Mouse (Mus musculus) stomach, postnatal 0 days (tissue): Measurements from ENCODE around the gene Mtg2. TPM values are rescaled to one million over a fixed set of nuclear protein-coding genes. Genes with fewer than 3 reads are reported as not detected.

Experiments
- ATAC-seq: fragments of 200-750 bp; cut with Nextera tagmentation; 2 replicates; pipeline ENCODE4 v1.8.0; 2017; ENCODE audit not compliant: low FRiP score, low TSS enrichment
- DNase-seq: peaks from one replicate; pipeline ENCODE4 v3.0.0-alpha.2; 2016; ENCODE audit warnings: low spot score
- H3K27ac ChIP-seq: fragments of 300-500 bp; sonication (generic); replicated peaks from 2 replicates; pipeline ENCODE4 v1.5.1; 2014; ENCODE audit warnings: mild to moderate bottlenecking, control low read depth
- H3K27me3 ChIP-seq: fragments of 300-500 bp; sonication (generic); 2 replicates; pipeline ENCODE4 v1.6.1; 2014; ENCODE audit warnings: low read length; ENCODE audit not compliant: control insufficient read depth, insufficient read depth
- H3K36me3 ChIP-seq: fragments of 300-500 bp; sonication (generic); 2 replicates; pipeline ENCODE4 v1.6.1; 2014; ENCODE audit warnings: low read length, mixed read lengths; ENCODE audit not compliant: control insufficient read depth, insufficient read depth
- H3K4me1 ChIP-seq: fragments of 300-500 bp; sonication (generic); replicated peaks from 2 replicates; pipeline ENCODE4 v1.6.1; 2014; ENCODE audit warnings: antibody characterized with exemption; ENCODE audit not compliant: control insufficient read depth, insufficient read depth
- H3K4me2 ChIP-seq: fragments of 300-500 bp; sonication (generic); replicated peaks from 2 replicates; pipeline ENCODE4 v1.6.1; 2014; ENCODE audit warnings: low read depth, mild to moderate bottlenecking, control low read depth, moderate library complexity
- H3K4me3 ChIP-seq: fragments of 300-500 bp; sonication (generic); 2 replicates; pipeline ENCODE4 v1.5.1; 2014; ENCODE audit warnings: low read depth, low read length, control low read depth
- H3K9ac ChIP-seq: fragments of 300-500 bp; sonication (generic); 2 replicates; pipeline ENCODE4 v1.6.1; 2014; ENCODE audit warnings: mild to moderate bottlenecking, low read length, control low read depth, mixed read lengths
- H3K9me3 ChIP-seq: fragments of 300-500 bp; sonication (generic); 2 replicates; pipeline ENCODE4 v1.6.1; 2016; ENCODE audit warnings: low read length; ENCODE audit not compliant: control insufficient read depth
- CTCF ChIP-seq: IDR thresholded peaks from 2 replicates; pipeline ENCODE4 v1.5.1; 2016; ENCODE audit warnings: antibody characterized with exemption, low read depth, mild to moderate bottlenecking, moderate library complexity
- EP300 ChIP-seq: optimal IDR thresholded peaks from 2 replicates; pipeline ENCODE3; 2016; ENCODE audit warnings: antibody characterized with exemption
- WGBS: fragments of 180-500 bp; shearing (Covaris S2); extraction: QIAGEN DNeasy Blood & Tissue Kit; methylation state at CpG from one replicate; pipeline ENCODE4 v1.1.7; 2014; 5-methylcytosine and 5-hydroxymethylcytosine counted together
- polyA plus RNA-seq: library from polyadenylated mRNA; unstranded; fragments of >200 nt; fragmentation: Nextera tagmentation; extraction: Ambion mirVana; gene quantifications from 2 replicates; pipeline ENCODE4 v1.2.1, GENCODE M21; 2015

The Mtg2 gene
- polyA plus RNA-seq, 1 experiment from 2014 or later, result 14.0 TPM

- 0 out of 2 replicates have a peak, but pooled peaks cover 3% of the 10 kb centered on the region for H3K4me1 ChIP-seq
- H3K9me3 ChIP-seq, result no peaks in the 10 kb centered on the region
- H3K27ac ChIP-seq, result no peak overlapping the region
- no peak overlapping the region; the same call in 1 of the 2 replicates for H3K9ac ChIP-seq
- peaks cover 24% of the 10 kb centered on the region for H3K36me3 ChIP-seq
- ATAC-seq (no peak), DNase-seq (no peak)
- TF ChIP-seq CTCF, result no peak
- no peak for TF ChIP-seq EP300
- H3K4me3 ChIP-seq, result peak overlapping the region; percentile 94; the same call in 1 of the 2 replicates
- no peaks in the 10 kb centered on the region for H3K27me3 ChIP-seq
- 43% methylated on average over 6 of the region's 6 CpGs for WGBS
- peak overlapping the region; percentile 8; the same call in 1 of the 2 replicates for H3K4me2 ChIP-seq
These were observed 30.0 kb upstream of the Mtg2 start for GRCm38 (mm10) chr2:180040406-180040805.

GRCm38 (mm10) chr2:180041577-180042255 lies 28.7 kb upstream of the Mtg2 start:
- no peak for TF ChIP-seq CTCF
- no peak for TF ChIP-seq EP300
- DNase-seq (peak; percentile 64), ATAC-seq (peak; percentile 70)
- H3K4me1 ChIP-seq, result 0 out of 2 replicates have a peak, but pooled peaks cover 3% of the 10 kb centered on the region
- peak overlapping the region; percentile 97 for H3K4me2 ChIP-seq
- H3K4me3 ChIP-seq, result peak overlapping the region; percentile 94
- peak overlapping the region; percentile 88 for H3K9ac ChIP-seq
- H3K27me3 ChIP-seq, result no peaks in the 10 kb centered on the region
- H3K9me3 ChIP-seq, result no peaks in the 10 kb centered on the region
- H3K36me3 ChIP-seq, result peaks cover 14% of the 10 kb centered on the region
- H3K27ac ChIP-seq, result peak overlapping the region; percentile 94
- under 1% methylated on average over 61 of the region's 66 CpGs for WGBS

- H3K9me3 ChIP-seq, result no peaks in the 10 kb centered on the region
These were observed 28.0 kb upstream of the Mtg2 start, which contains the start of the genes Psma7 and Ss18l1 for GRCm38 (mm10) chr2:180042256-180042857. TSS of gene Psma7 (minus strand) at chr2:180042433. TSS of gene Ss18l1 (plus strand) at chr2:180042509.

GRCm38 (mm10) chr2:180042858-180043515 lies 27.4 kb upstream of the Mtg2 start:
- WGBS, result under 1% methylated on average over 61 of the region's 66 CpGs
- Histone ChIP-seq H3K9me3 (no peaks in the 10 kb centered on the region), H3K4me2 (peak overlapping the region; percentile 97), H3K4me1 (0 out of 2 replicates have a peak, but pooled peaks cover 3% of the 10 kb centered on the region), H3K9ac (peak overlapping the region; percentile 88), H3K27ac (peak overlapping the region; percentile 94), H3K36me3 (peaks cover 8% of the 10 kb centered on the region; the same call in 1 of the 2 replicates), H3K27me3 (no peaks in the 10 kb centered on the region), H3K4me3 (peak overlapping the region; percentile 94)
- DNase-seq, result peak; percentile 74
- no peak for TF ChIP-seq EP300
- no peak for TF ChIP-seq CTCF
- ATAC-seq, result peak; percentile 45

More at GRCm38 (mm10) chr2:180042256-180042857, 28.0 kb upstream of the Mtg2 start, which contains the start of the genes Psma7 and Ss18l1:
- Histone ChIP-seq H3K27ac (peak within 1 kb of the TSS; percentile 94), H3K4me2 (peak within 1 kb of the TSS; percentile 97), H3K9ac (peak within 1 kb of the TSS; percentile 88), H3K4me1 (0 out of 2 replicates have a peak, but pooled peaks cover 3% of the 10 kb centered on the region), H3K36me3 (peaks cover 8% of the 10 kb centered on the region), H3K27me3 (no peaks in the 10 kb centered on the region), H3K4me3 (peak within 1 kb of the TSS; percentile 94)
- TF ChIP-seq EP300 (no peak), CTCF (peak; percentile 51)
- under 1% methylated on average over 57 of the region's 78 CpGs for WGBS
- peak; percentile 97 for ATAC-seq
- peak; percentile 95 for DNase-seq

GRCm38 (mm10) chr2:180045283-180045682 lies 25.1 kb upstream of the Mtg2 start:
- no peak overlapping the region for H3K4me3 ChIP-seq
- DNase-seq (peak; percentile 34), ATAC-seq (no peak)
- no peaks in the 10 kb centered on the region for H3K9me3 ChIP-seq
- H3K4me2 ChIP-seq, result no peak overlapping the region
- no peak overlapping the region for H3K9ac ChIP-seq
- no peaks in the 10 kb centered on the region for H3K36me3 ChIP-seq
- WGBS, result 49% methylated on average over 4 of the region's 4 CpGs
- no peak for TF ChIP-seq EP300
- peak; percentile 81 for TF ChIP-seq CTCF
- 0 out of 2 replicates have a peak, but pooled peaks cover 3% of the 10 kb centered on the region for H3K4me1 ChIP-seq
- no peaks in the 10 kb centered on the region for H3K27me3 ChIP-seq
- H3K27ac ChIP-seq, result no peak overlapping the region
